Mouse (Mus musculus): ENCODE data around the gene Eps8l1. TPM values are rescaled to one million over a fixed set of nuclear protein-coding genes. Genes with fewer than 3 reads are reported as not detected.

The Eps8l1 gene
- polyA plus RNA-seq, 1 experiment from 2014 or later: 0.97 TPM

GRCm38 (mm10) chr7:4503858-4504257 is 43.4 kb downstream of the Eps8l1 start:
- Histone ChIP-seq H3K9ac (replicated peaks) (no peak overlapping the region), H3K36me3 (replicated peaks; ENCODE audit: insufficient read depth, low read length) (no peaks in the 10 kb centered on the region), H3K4me3 (ENCODE audit: low read depth, low read length) (no peak overlapping the region), H3K4me1 (ENCODE audit: insufficient read depth) (peaks cover 38% of the 10 kb centered on the region), H3K4me2 (ENCODE audit: low read depth, low read length) (no peak overlapping the region), H3K27ac (ENCODE audit: low read depth) (peak overlapping the region; percentile 84), H3K27me3 (ENCODE audit: insufficient read depth, low read length) (no peaks in the 10 kb centered on the region), H3K9me3 (ENCODE audit: low read length) (no peaks in the 10 kb centered on the region)
- DNase-seq (no peak), ATAC-seq (no peak)
- 57% methylated on average over 5 of the region's 5 CpGs for WGBS (ENCODE audit: insufficient replicate concordance)
- TF ChIP-seq EP300 (IDR thresholded peaks at IDR 0.05; ENCODE audit: low read depth): no peak
- no peak for TF ChIP-seq CTCF (IDR thresholded peaks at IDR 0.05; ENCODE audit: low read depth)

GRCm38 (mm10) chr7:4504646-4505435 is 44.4 kb downstream of the Eps8l1 start:
- H3K9me3 ChIP-seq (ENCODE audit: low read length): no peaks in the 10 kb centered on the region
- H3K9ac ChIP-seq (replicated peaks): 0 out of 2 replicates have a peak overlapping the region, but pooled peaks have one; percentile 26
- TF ChIP-seq EP300 (IDR thresholded peaks at IDR 0.05; ENCODE audit: low read depth) (no peak), CTCF (IDR thresholded peaks at IDR 0.05; ENCODE audit: low read depth) (no peak)
- 0 out of 2 replicates have a peak overlapping the region, but pooled peaks have one; percentile 22 for H3K4me2 ChIP-seq (ENCODE audit: low read depth, low read length)
- DNase-seq (peak; percentile 37), ATAC-seq (no peak)
- H3K4me1 ChIP-seq (ENCODE audit: insufficient read depth): peaks cover 38% of the 10 kb centered on the region
- H3K36me3 ChIP-seq (replicated peaks; ENCODE audit: insufficient read depth, low read length): no peaks in the 10 kb centered on the region
- WGBS (ENCODE audit: insufficient replicate concordance): 25% methylated on average over 11 of the region's 11 CpGs
- H3K27ac ChIP-seq (ENCODE audit: low read depth): peak overlapping the region; percentile 84
- no peak overlapping the region for H3K4me3 ChIP-seq (ENCODE audit: low read depth, low read length)
- no peaks in the 10 kb centered on the region for H3K27me3 ChIP-seq (ENCODE audit: insufficient read depth, low read length)

GRCm38 (mm10) chr7:4507220-4507619 is 46.7 kb downstream of the Eps8l1 start:
- no peak overlapping the region for H3K9ac ChIP-seq (replicated peaks)
- H3K4me3 ChIP-seq (ENCODE audit: low read depth, low read length): no peak overlapping the region
- no peak for ATAC-seq
- H3K4me2 ChIP-seq (ENCODE audit: low read depth, low read length): no peak overlapping the region
- peaks cover 34% of the 10 kb centered on the region for H3K4me1 ChIP-seq (ENCODE audit: insufficient read depth)
- H3K27me3 ChIP-seq (ENCODE audit: insufficient read depth, low read length): no peaks in the 10 kb centered on the region
- H3K36me3 ChIP-seq (replicated peaks; ENCODE audit: insufficient read depth, low read length): no peaks in the 10 kb centered on the region
- 40% methylated on average over 3 of the region's 4 CpGs for WGBS (ENCODE audit: insufficient replicate concordance)
- no peak for TF ChIP-seq EP300 (IDR thresholded peaks at IDR 0.05; ENCODE audit: low read depth)
- no peak for TF ChIP-seq CTCF (IDR thresholded peaks at IDR 0.05; ENCODE audit: low read depth)
- no peak for DNase-seq
- no peak overlapping the region for H3K27ac ChIP-seq (ENCODE audit: low read depth)
- no peaks in the 10 kb centered on the region for H3K9me3 ChIP-seq (ENCODE audit: low read length)

GRCm38 (mm10) chr7:4508062-4508738 is 47.7 kb downstream of the Eps8l1 start:
- H3K27ac ChIP-seq (ENCODE audit: low read depth): no peak overlapping the region
- H3K4me2 ChIP-seq (ENCODE audit: low read depth, low read length): no peak overlapping the region
- DNase-seq (no peak), ATAC-seq (no peak)
- H3K9me3 ChIP-seq (ENCODE audit: low read length): no peaks in the 10 kb centered on the region
- WGBS (ENCODE audit: insufficient replicate concordance): 86% methylated on average over 22 of the region's 32 CpGs
- H3K4me3 ChIP-seq (ENCODE audit: low read depth, low read length): no peak overlapping the region
- no peak overlapping the region for H3K9ac ChIP-seq (replicated peaks)
- TF ChIP-seq CTCF (IDR thresholded peaks at IDR 0.05; ENCODE audit: low read depth) (peak; percentile 58), EP300 (IDR thresholded peaks at IDR 0.05; ENCODE audit: low read depth) (no peak)
- H3K4me1 ChIP-seq (ENCODE audit: insufficient read depth): peaks cover 34% of the 10 kb centered on the region
- no peaks in the 10 kb centered on the region for H3K27me3 ChIP-seq (ENCODE audit: insufficient read depth, low read length)
- no peaks in the 10 kb centered on the region for H3K36me3 ChIP-seq (replicated peaks; ENCODE audit: insufficient read depth, low read length)

GRCm38 (mm10) chr7:4508739-4509116 is 48.3 kb downstream of the Eps8l1 start:
- no peaks in the 10 kb centered on the region for H3K36me3 ChIP-seq (replicated peaks; ENCODE audit: insufficient read depth, low read length)
- DNase-seq (no peak), ATAC-seq (no peak)
- 63% methylated on average over 8 of the region's 8 CpGs for WGBS (ENCODE audit: insufficient replicate concordance)
- TF ChIP-seq CTCF (IDR thresholded peaks at IDR 0.05; ENCODE audit: low read depth) (no peak), EP300 (IDR thresholded peaks at IDR 0.05; ENCODE audit: low read depth) (no peak)
- H3K4me3 ChIP-seq (ENCODE audit: low read depth, low read length): no peak overlapping the region
- 0 out of 2 replicates have a peak overlapping the region, but pooled peaks have one; percentile 62 for H3K4me2 ChIP-seq (ENCODE audit: low read depth, low read length)
- H3K9me3 ChIP-seq (ENCODE audit: low read length): no peaks in the 10 kb centered on the region
- no peak overlapping the region for H3K9ac ChIP-seq (replicated peaks)
- H3K4me1 ChIP-seq (ENCODE audit: insufficient read depth): peaks cover 33% of the 10 kb centered on the region
- H3K27me3 ChIP-seq (ENCODE audit: insufficient read depth, low read length): no peaks in the 10 kb centered on the region
- no peak overlapping the region for H3K27ac ChIP-seq (ENCODE audit: low read depth)

- ATAC-seq: peak; percentile 87
- Histone ChIP-seq H3K9me3 (ENCODE audit: low read length) (no peaks in the 10 kb centered on the region), H3K36me3 (replicated peaks; ENCODE audit: insufficient read depth, low read length) (no peaks in the 10 kb centered on the region), H3K27ac (ENCODE audit: low read depth) (0 out of 2 replicates have a peak overlapping the region, but pooled peaks have one; percentile 45), H3K4me3 (ENCODE audit: low read depth, low read length) (no peak overlapping the region), H3K27me3 (ENCODE audit: insufficient read depth, low read length) (no peaks in the 10 kb centered on the region), H3K9ac (replicated peaks) (no peak overlapping the region), H3K4me1 (ENCODE audit: insufficient read depth) (peaks cover 19% of the 10 kb centered on the region), H3K4me2 (ENCODE audit: low read depth, low read length) (peak overlapping the region; percentile 62)
- TF ChIP-seq EP300 (IDR thresholded peaks at IDR 0.05; ENCODE audit: low read depth) (no peak), CTCF (IDR thresholded peaks at IDR 0.05; ENCODE audit: low read depth) (peak; percentile 95)
- DNase-seq: peak; percentile 88
- 26% methylated on average over 24 of the region's 24 CpGs for WGBS (ENCODE audit: insufficient replicate concordance)
Observed at GRCm38 (mm10) chr7:4509863-4510608, 49.6 kb downstream of the Eps8l1 start.

Data from liver, postnatal 0 days (tissue).